Mouse (Mus musculus) bone marrow, adult 2 months (tissue): ENCODE data around the gene Kiz.

Experiments
- CTCF ChIP-seq: fragments of 200-500 bp; IDR thresholded peaks from 2 replicates; pipeline ENCODE4 v1.5.1; 2011; ENCODE audit warnings: low read length, control low read depth; ENCODE audit not compliant: control insufficient read depth, insufficient read depth
- POLR2A ChIP-seq: fragments of 200-500 bp; IDR thresholded peaks from 2 replicates; pipeline ENCODE4 v1.6.1; 2011; ENCODE audit warnings: low read depth, mild to moderate bottlenecking, control low read depth, low read length, borderline replicate concordance; ENCODE audit not compliant: control insufficient read depth

GRCm38 (mm10) chr2:146873881-146874441 lies 18.3 kb downstream of the Kiz start:
- TF ChIP-seq POLR2A = no peak
- TF ChIP-seq CTCF = no peak
